Mouse (Mus musculus) kidney, postnatal 4 days (tissue): ENCODE data around the gene Cyp3a44.
"Not testable (repeated sequence)": the region's sequence is repeated elsewhere in the genome, so short reads cannot be mapped to it uniquely, and the experiment has no call there.

Experiments
- DNase-seq, 2 experiments: peaks; one replicate each; pipeline ENCODE4 v3.0.0; 2021; ENCODE audit warnings: mixed read lengths in 2 of 2

Gene Cyp3a44

GRCm38 (mm10) chr5:145805796-145806195, at the start of gene Cyp3a44:
Gene Cyp3a44 (minus strand): TSS chr5:145805874.
- not testable (repeated sequence) for DNase-seq

GRCm38 (mm10) chr5:145800229-145800628, 5.4 kb downstream of the Cyp3a44 start:
- not testable (repeated sequence) for DNase-seq

GRCm38 (mm10) chr5:145793232-145793631, 12.4 kb downstream of the Cyp3a44 start:
- not testable (repeated sequence) for DNase-seq

GRCm38 (mm10) chr5:145737512-145737911, 68.2 kb downstream of the Cyp3a44 start:
- DNase-seq, result not testable (repeated sequence)
